Mouse (Mus musculus): ENCODE results near the gene Il17rb. TPM values are rescaled to one million over a fixed set of nuclear protein-coding genes. Genes with fewer than 3 reads are reported as not detected.

Il17rb gene
- polyA plus RNA-seq, 1 experiment from 2014 or later: 1.1 TPM

DNA sequence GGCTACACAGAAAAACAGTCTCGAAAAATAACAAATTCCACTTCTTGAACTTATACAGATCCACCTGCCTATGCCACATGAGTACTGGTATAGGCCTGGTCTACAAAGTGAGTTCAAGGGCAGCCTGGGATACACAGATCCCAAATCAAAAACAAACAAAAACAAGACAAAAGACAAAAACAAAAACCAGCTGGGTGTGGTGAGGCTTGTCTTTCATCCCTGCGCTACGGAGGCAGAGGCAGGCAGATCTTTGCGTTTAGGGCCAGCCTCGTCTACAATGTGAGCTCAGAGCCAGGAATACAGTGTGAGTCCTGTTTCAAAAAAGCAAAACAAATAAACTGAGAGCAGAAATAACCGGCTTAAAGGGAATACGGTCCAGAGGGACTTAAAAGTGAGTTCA is 41.1 kb downstream of the Il17rb start:
- ATAC-seq (replicated peaks; ENCODE audit: low FRiP score) (no peak), DNase-seq (ENCODE audit: low spot score) (no peak)
- peak overlapping the region; percentile 71 for H3K27ac ChIP-seq (ENCODE audit: low read depth, low read length)
- peaks cover 14% of the 10 kb centered on the region; the same call in 1 of the 2 replicates for H3K36me3 ChIP-seq (ENCODE audit: control insufficient read depth, insufficient read depth, low read length)
- H3K27me3 ChIP-seq (replicated peaks; ENCODE audit: control insufficient read depth, insufficient read depth, low read length): no peaks in the 10 kb centered on the region
- no peaks in the 10 kb centered on the region for H3K9me3 ChIP-seq (ENCODE audit: control insufficient read depth, low read length)
- peak overlapping the region; percentile 74 for H3K9ac ChIP-seq (ENCODE audit: low read depth, low read length)
- peaks cover 13% of the 10 kb centered on the region for H3K4me1 ChIP-seq (replicated peaks; ENCODE audit: control insufficient read depth, insufficient read depth, low read length)
- peak overlapping the region; percentile 83 for H3K4me2 ChIP-seq
- 47% methylated on average over 7 of the region's 7 CpGs for WGBS
- H3K4me3 ChIP-seq (ENCODE audit: low read depth, low read length): peak overlapping the region; percentile 81

DNA sequence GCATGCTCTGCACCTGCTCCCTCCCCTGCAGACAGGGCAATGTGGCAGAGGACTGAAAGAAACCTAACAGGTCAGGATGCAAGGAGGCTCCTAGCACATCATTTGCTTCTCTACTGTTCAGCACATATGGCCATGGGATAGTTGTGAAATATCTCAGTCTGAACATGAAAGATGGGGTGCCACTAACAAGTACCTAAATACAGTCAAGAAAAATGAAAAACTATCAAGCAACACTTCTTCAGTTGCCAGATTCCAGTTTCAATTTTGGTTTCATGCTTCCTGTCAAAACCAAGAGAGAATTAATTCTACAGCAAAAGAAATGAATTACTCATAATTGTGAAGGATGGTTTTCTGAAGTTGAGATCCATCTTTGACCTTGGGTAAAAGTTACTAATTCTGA is 51.3 kb downstream of the Il17rb start:
- ATAC-seq (replicated peaks; ENCODE audit: low FRiP score): no peak
- no peak for DNase-seq (ENCODE audit: low spot score)
- no peaks in the 10 kb centered on the region for H3K36me3 ChIP-seq (ENCODE audit: control insufficient read depth, insufficient read depth, low read length)
- H3K4me1 ChIP-seq (replicated peaks; ENCODE audit: control insufficient read depth, insufficient read depth, low read length): no peaks in the 10 kb centered on the region
- H3K27ac ChIP-seq (ENCODE audit: low read depth, low read length): no peak overlapping the region
- no peaks in the 10 kb centered on the region for H3K27me3 ChIP-seq (replicated peaks; ENCODE audit: control insufficient read depth, insufficient read depth, low read length)
- H3K9ac ChIP-seq (ENCODE audit: low read depth, low read length): no peak overlapping the region
- H3K9me3 ChIP-seq (ENCODE audit: control insufficient read depth, low read length): no peaks in the 10 kb centered on the region
- no peak overlapping the region for H3K4me3 ChIP-seq (ENCODE audit: low read depth, low read length)
- no peak overlapping the region for H3K4me2 ChIP-seq

DNA sequence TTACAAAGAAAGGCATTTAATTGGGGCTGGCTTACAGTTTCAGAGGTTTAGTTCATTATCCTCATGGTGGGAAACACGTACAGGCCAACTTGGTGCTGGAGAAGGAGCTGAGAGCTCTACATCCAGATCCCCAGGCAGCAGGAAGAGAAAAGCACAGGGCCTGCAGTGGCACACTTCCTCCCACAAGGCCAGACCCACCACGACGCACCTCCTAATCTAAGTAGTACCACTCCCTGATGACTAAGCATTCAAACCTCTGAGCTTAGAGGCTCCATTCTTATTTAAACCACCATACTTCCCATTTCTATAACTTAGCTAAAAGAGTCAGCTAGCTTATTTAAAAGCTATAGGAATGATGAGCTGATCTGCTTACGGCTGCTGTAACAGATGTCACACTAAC is 57.9 kb downstream of the Il17rb start:
- H3K4me2 ChIP-seq: no peak overlapping the region
- DNase-seq (ENCODE audit: low spot score) (no peak), ATAC-seq (replicated peaks; ENCODE audit: low FRiP score) (no peak)
- H3K9ac ChIP-seq (ENCODE audit: low read depth, low read length): no peak overlapping the region
- H3K36me3 ChIP-seq (ENCODE audit: control insufficient read depth, insufficient read depth, low read length): no peaks in the 10 kb centered on the region
- H3K4me3 ChIP-seq (ENCODE audit: low read depth, low read length): no peak overlapping the region
- H3K9me3 ChIP-seq (ENCODE audit: control insufficient read depth, low read length): no peaks in the 10 kb centered on the region
- H3K27ac ChIP-seq (ENCODE audit: low read depth, low read length): no peak overlapping the region
- no peaks in the 10 kb centered on the region for H3K4me1 ChIP-seq (replicated peaks; ENCODE audit: control insufficient read depth, insufficient read depth, low read length)
- no peaks in the 10 kb centered on the region for H3K27me3 ChIP-seq (replicated peaks; ENCODE audit: control insufficient read depth, insufficient read depth, low read length)
- 51% methylated on average over 4 of the region's 4 CpGs for WGBS

DNA sequence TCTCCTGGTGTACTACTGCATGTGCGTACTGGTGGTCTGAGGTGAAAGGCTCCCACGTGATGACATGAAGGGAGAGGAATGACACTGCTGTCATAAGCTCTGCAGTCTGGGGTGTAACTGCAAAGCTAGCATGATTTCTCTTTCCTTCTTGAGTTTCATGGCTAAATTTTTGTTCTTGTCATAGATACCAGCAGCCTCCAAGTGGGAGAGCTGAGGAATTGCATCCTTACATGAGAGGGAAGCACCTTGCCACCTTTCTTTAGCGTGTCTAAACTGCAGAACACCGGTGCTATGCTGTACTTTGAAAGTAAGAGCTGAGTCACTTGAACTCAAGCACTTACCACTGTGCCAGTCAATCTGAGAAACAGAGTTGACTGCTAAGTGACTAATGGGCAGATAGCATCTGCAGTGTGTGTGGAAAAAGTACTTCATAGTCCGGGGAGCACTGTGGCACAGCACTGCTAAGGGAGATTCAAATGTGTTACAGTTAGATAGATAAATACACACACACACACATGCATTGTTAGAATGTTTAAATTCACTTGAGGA is 61.9 kb downstream of the Il17rb start:
- WGBS: 66% methylated on average over 5 of the region's 5 CpGs
- no peak for ATAC-seq (replicated peaks; ENCODE audit: low FRiP score)

More for the DNA sequence above, 61.9 kb downstream of the Il17rb start:
- no peak overlapping the region for H3K9ac ChIP-seq (ENCODE audit: low read depth, low read length)
- no peaks in the 10 kb centered on the region for H3K9me3 ChIP-seq (ENCODE audit: control insufficient read depth, low read length)
- H3K4me1 ChIP-seq (replicated peaks; ENCODE audit: control insufficient read depth, insufficient read depth, low read length): no peaks in the 10 kb centered on the region
- DNase-seq (ENCODE audit: low spot score): no peak
- no peaks in the 10 kb centered on the region for H3K27me3 ChIP-seq (replicated peaks; ENCODE audit: control insufficient read depth, insufficient read depth, low read length)
- no peak overlapping the region for H3K4me2 ChIP-seq
- no peaks in the 10 kb centered on the region for H3K36me3 ChIP-seq (ENCODE audit: control insufficient read depth, insufficient read depth, low read length)
- no peak overlapping the region for H3K27ac ChIP-seq (ENCODE audit: low read depth, low read length)
- H3K4me3 ChIP-seq (ENCODE audit: low read depth, low read length): no peak overlapping the region

Small RNA genes lying within 50 kb of the gene (microRNA-seq; reads per million reads assigned to microRNA genes)
- gene Mir6947 (ENCODE audit: borderline number of aligned reads): not detected

Other genes starting within 250 kb of the Il17rb start
- 151 and 162 TPM in 2 replicates for gene Selenok, start 40.6 kb downstream of the Il17rb start, polyA plus RNA-seq (2014; fragmentation: Nextera tagmentation; extraction: Ambion mirVana)
- 46.7 and 56.3 TPM in 2 replicates for gene Actr8, start 30.6 kb downstream of the Il17rb start, polyA plus RNA-seq (2014; fragmentation: Nextera tagmentation; extraction: Ambion mirVana)
- gene Chdh, start 127 bp upstream of the Il17rb start, polyA plus RNA-seq (2014; fragmentation: Nextera tagmentation; extraction: Ambion mirVana): 0.15 and 0.22 TPM in 2 replicates